In genomic region chr12:105685001-105685691, GRCm38 (mm10) we compare ENCODE assay signal across 7 mouse cellular contexts. TPM values are rescaled to one million over a fixed set of nuclear protein-coding genes. Genes with fewer than 3 reads are reported as not detected.
DNase-seq lines count a peak whose midpoint lies in the region; ATAC-seq lines count a peak whose summit lies in the region.

Gene Atg2b (minus strand): TSS chr12:105685211.

- peak within 1 kb of the TSS; percentile 88 for H3K4me2 ChIP-seq in embryonic facial prominence, embryonic 12.5 days (replicated peaks)
- peak within 1 kb of the TSS; percentile 87 for H3K4me2 ChIP-seq in limb, embryonic 11.5 days (ENCODE audit: low read depth, severe bottlenecking)
- peak within 1 kb of the TSS; percentile 86 for H3K4me2 ChIP-seq in midbrain, embryonic 14.5 days (ENCODE audit: low read length)

- H3K4me3 ChIP-seq in embryonic facial prominence, embryonic 12.5 days, result peak within 1 kb of the TSS; percentile 95
- peak within 1 kb of the TSS; percentile 96 for H3K4me3 ChIP-seq in limb, embryonic 11.5 days (ENCODE audit: low read depth, low read length)
- H3K4me3 ChIP-seq in midbrain, embryonic 14.5 days (replicated peaks; ENCODE audit: low read depth, low read length), result peak within 1 kb of the TSS; percentile 87

- H3K27ac ChIP-seq in embryonic facial prominence, embryonic 12.5 days, result peak within 1 kb of the TSS; percentile 89
- H3K27ac ChIP-seq in limb, embryonic 11.5 days (replicated peaks; ENCODE audit: low read depth, low read length), result peak within 1 kb of the TSS; percentile 74
- H3K27ac ChIP-seq in midbrain, embryonic 14.5 days (replicated peaks; ENCODE audit: low read depth, low read length), result peak within 1 kb of the TSS; percentile 93

- peak; percentile 86 for ATAC-seq in embryonic facial prominence, embryonic 12.5 days (ENCODE audit: insufficient number of reproducible peaks, insufficient read depth, low FRiP score, low TSS enrichment)
- ATAC-seq in limb, embryonic 11.5 days (ENCODE audit: insufficient number of reproducible peaks, low FRiP score, low TSS enrichment, low read depth), result peak; percentile 90
- ATAC-seq in midbrain, embryonic 14.5 days (ENCODE audit: low FRiP score, low TSS enrichment), result peak; percentile 93

- H3K36me3 ChIP-seq in embryonic facial prominence, embryonic 12.5 days, result peaks cover 11% of the 10 kb centered on the region
- H3K36me3 ChIP-seq in limb, embryonic 11.5 days (ENCODE audit: control insufficient read depth, insufficient read depth, low read length), result no peaks in the 10 kb centered on the region; the same call in 1 of the 2 replicates
- H3K36me3 ChIP-seq in midbrain, embryonic 14.5 days (ENCODE audit: control insufficient read depth, insufficient read depth, low read length), result peaks cover 8% of the 10 kb centered on the region; the same call in 1 of the 2 replicates

- H3K4me1 ChIP-seq in embryonic facial prominence, embryonic 12.5 days, result peaks cover 24% of the 10 kb centered on the region
- H3K4me1 ChIP-seq in limb, embryonic 11.5 days (ENCODE audit: control insufficient read depth, insufficient read depth, low read length), result peaks cover 13% of the 10 kb centered on the region; the same call in 1 of the 2 replicates
- H3K4me1 ChIP-seq in midbrain, embryonic 14.5 days (ENCODE audit: control insufficient read depth, insufficient read depth, low read length), result peaks cover 26% of the 10 kb centered on the region

- no peaks in the 10 kb centered on the region for H3K27me3 ChIP-seq in embryonic facial prominence, embryonic 12.5 days
- no peaks in the 10 kb centered on the region for H3K27me3 ChIP-seq in limb, embryonic 11.5 days (ENCODE audit: control insufficient read depth, insufficient read depth, low read length)
- no peaks in the 10 kb centered on the region for H3K27me3 ChIP-seq in midbrain, embryonic 14.5 days (ENCODE audit: control insufficient read depth, insufficient read depth, low read length)

- peak; percentile 96 for DNase-seq in adrenal gland, postnatal 25 days
- DNase-seq in heart, adult 11 months, result peak; percentile 100
- peak; percentile 96 for DNase-seq in kidney, adult 18-20 months
- peak; percentile 99 for DNase-seq in limb, embryonic 11.5 days (ENCODE audit: low spot score)
- DNase-seq in midbrain, embryonic 14.5 days, result peak; percentile 100
- peak; percentile 89 to 92 for DNase-seq in spleen, adult 18-20 months

- WGBS in embryonic facial prominence, embryonic 12.5 days, result under 1% methylated on average over 68 of the region's 73 CpGs
- under 1% methylated on average over 71 of the region's 73 CpGs for WGBS in limb, embryonic 11.5 days
- under 1% methylated on average over 73 of the region's 73 CpGs for WGBS in midbrain, embryonic 14.5 days

- peak within 1 kb of the TSS; percentile 89 for H3K9ac ChIP-seq in embryonic facial prominence, embryonic 12.5 days
- peak within 1 kb of the TSS; percentile 76 for H3K9ac ChIP-seq in limb, embryonic 11.5 days (ENCODE audit: low read length)
- peak within 1 kb of the TSS; percentile 84 for H3K9ac ChIP-seq in midbrain, embryonic 14.5 days (replicated peaks; ENCODE audit: low read length)

- no peaks in the 10 kb centered on the region for H3K9me3 ChIP-seq in embryonic facial prominence, embryonic 12.5 days
- H3K9me3 ChIP-seq in limb, embryonic 11.5 days (ENCODE audit: control insufficient read depth, low read length), result no peaks in the 10 kb centered on the region
- H3K9me3 ChIP-seq in midbrain, embryonic 14.5 days (ENCODE audit: control insufficient read depth, low read length), result no peaks in the 10 kb centered on the region

RNA-seq across cellular contexts. Expression of gene Atg2b, which starts in this region (rescaled TPM):
- 29.5 and 29.9 TPM in 2 replicates for total RNA-seq in adrenal gland, postnatal 25 days (2021)
- 15.1 TPM in 2 replicates for polyA plus RNA-seq in embryonic facial prominence, embryonic 12.5 days (2016; fragmentation: Nextera tagmentation; extraction: Ambion mirVana)
- polyA plus RNA-seq in limb, embryonic 11.5 days (2014; fragmentation: Nextera tagmentation; extraction: Ambion mirVana), result 16.5 and 16.7 TPM in 2 replicates
- 17.1 and 21.8 TPM in 2 replicates for polyA plus RNA-seq in midbrain, embryonic 14.5 days (2014; fragmentation: Nextera tagmentation; extraction: Ambion mirVana)

Comparison
In these comparisons a context has a peak if more than half of its experiments do, and no peak if none do; other contexts are left out.
1. Peak in every context shown above with its lines: DNase-seq, ATAC-seq, H3K4me3 ChIP-seq and H3K27ac ChIP-seq.